Comparison of ENCODE assay signal across 12 mouse cellular contexts in genomic region chr9:115943577-115944320, GRCm38 (mm10). TPM values are rescaled to one million over a fixed set of nuclear protein-coding genes. Genes with fewer than 3 reads are reported as not detected.
DNase-seq lines count a peak whose midpoint lies in the region; ATAC-seq and TF ChIP-seq lines count a peak whose summit lies in the region.
"Had no signal": no experiment of that assay in that cellular context is flagged by ENCODE, and none has a peak within 500 bp of the region (broad histone marks: within the 10 kb centered on the region; RNA-seq: fewer than 3 reads in every experiment).

No protein-coding gene starts in this region.

- H3K27me3 ChIP-seq in midbrain, embryonic 11.5 days (ENCODE audit: control insufficient read depth, insufficient read depth, low read length), result no peaks in the 10 kb centered on the region
- no peaks in the 10 kb centered on the region for H3K27me3 ChIP-seq in midbrain, embryonic 15.5 days (replicated peaks)
- H3K27me3 ChIP-seq in forebrain, postnatal 0 days (ENCODE audit: insufficient read depth, low read length), result no peaks in the 10 kb centered on the region
- no peaks in the 10 kb centered on the region for H3K27me3 ChIP-seq in hindbrain, embryonic 16.5 days (replicated peaks; ENCODE audit: control insufficient read depth, insufficient read depth, low read length)
- no peaks in the 10 kb centered on the region for H3K27me3 ChIP-seq in neural tube, embryonic 15.5 days (replicated peaks)
- H3K27me3 ChIP-seq: heart, embryonic 15.5 days had no signal

- 0 out of 2 replicates have a peak, but pooled peaks have one; percentile 24 for ATAC-seq in midbrain, embryonic 11.5 days (ENCODE audit: low FRiP score)
- ATAC-seq in midbrain, embryonic 15.5 days (replicated peaks), result no peak
- ATAC-seq in forebrain, postnatal 0 days, result no peak
- ATAC-seq in hindbrain, embryonic 16.5 days, result peak; percentile 85; the same call in 1 of the 2 replicates
- no peak; the same call in 1 of the 2 replicates for ATAC-seq in neural tube, embryonic 15.5 days (ENCODE audit: low FRiP score)
- ATAC-seq: CD4-positive, CD25-positive, alpha-beta regulatory T cell, adult 4 months had no signal

- H3K4me2 ChIP-seq in midbrain, embryonic 11.5 days, result no peak overlapping the region
- no peak overlapping the region for H3K4me2 ChIP-seq in midbrain, embryonic 15.5 days
- H3K4me2 ChIP-seq in forebrain, postnatal 0 days (ENCODE audit: low read depth), result no peak overlapping the region
- H3K4me2 ChIP-seq in hindbrain, embryonic 16.5 days (ENCODE audit: low read length), result no peak overlapping the region
- H3K4me2 ChIP-seq in neural tube, embryonic 15.5 days, result no peak overlapping the region
- H3K4me2 ChIP-seq: heart, embryonic 15.5 days had no signal

- H3K9me3 ChIP-seq in midbrain, embryonic 11.5 days (ENCODE audit: control insufficient read depth, low read length), result no peaks in the 10 kb centered on the region
- no peaks in the 10 kb centered on the region for H3K9me3 ChIP-seq in midbrain, embryonic 15.5 days
- no peaks in the 10 kb centered on the region for H3K9me3 ChIP-seq in forebrain, postnatal 0 days (ENCODE audit: low read length)
- H3K9me3 ChIP-seq in hindbrain, embryonic 16.5 days (ENCODE audit: control insufficient read depth, low read length), result no peaks in the 10 kb centered on the region
- no peaks in the 10 kb centered on the region for H3K9me3 ChIP-seq in neural tube, embryonic 15.5 days (replicated peaks)
- H3K9me3 ChIP-seq: embryonic facial prominence, embryonic 10.5 days; heart, embryonic 15.5 days had no signal

- H3K36me3 ChIP-seq in midbrain, embryonic 11.5 days (ENCODE audit: control insufficient read depth, insufficient read depth, low read length), result no peaks in the 10 kb centered on the region
- H3K36me3 ChIP-seq in midbrain, embryonic 15.5 days (replicated peaks), result no peaks in the 10 kb centered on the region
- no peaks in the 10 kb centered on the region for H3K36me3 ChIP-seq in forebrain, postnatal 0 days (ENCODE audit: insufficient read depth)
- H3K36me3 ChIP-seq in hindbrain, embryonic 16.5 days (ENCODE audit: control insufficient read depth, insufficient read depth, low read length), result no peaks in the 10 kb centered on the region
- no peaks in the 10 kb centered on the region for H3K36me3 ChIP-seq in neural tube, embryonic 15.5 days
- H3K36me3 ChIP-seq: embryonic facial prominence, embryonic 10.5 days; heart, embryonic 15.5 days had no signal

- H3K27ac ChIP-seq in midbrain, embryonic 11.5 days (ENCODE audit: low read depth, low read length), result no peak overlapping the region
- H3K27ac ChIP-seq in midbrain, embryonic 15.5 days, result no peak overlapping the region
- H3K27ac ChIP-seq in forebrain, postnatal 0 days (ENCODE audit: low read depth, low read length), result peak overlapping the region; percentile 73
- H3K27ac ChIP-seq in hindbrain, embryonic 16.5 days (ENCODE audit: low read depth, low read length), result peak overlapping the region; percentile 23; the same call in 1 of the 2 replicates
- peak overlapping the region; percentile 37; the same call in 1 of the 2 replicates for H3K27ac ChIP-seq in neural tube, embryonic 15.5 days (replicated peaks)
- H3K27ac ChIP-seq: embryonic facial prominence, embryonic 10.5 days; heart, embryonic 15.5 days had no signal

- no peak overlapping the region for H3K4me3 ChIP-seq in midbrain, embryonic 11.5 days (ENCODE audit: low read depth, low read length)
- H3K4me3 ChIP-seq in midbrain, embryonic 15.5 days, result no peak overlapping the region
- H3K4me3 ChIP-seq in forebrain, postnatal 0 days (ENCODE audit: low read depth, low read length), result no peak overlapping the region
- no peak overlapping the region for H3K4me3 ChIP-seq in hindbrain, embryonic 16.5 days (ENCODE audit: low read length)
- no peak overlapping the region for H3K4me3 ChIP-seq in neural tube, embryonic 15.5 days (replicated peaks)
- H3K4me3 ChIP-seq: embryonic facial prominence, embryonic 10.5 days; erythroblast, embryonic 14.5 days; heart, embryonic 15.5 days had no signal

- DNase-seq in midbrain, embryonic 11.5 days (ENCODE audit: low spot score, missing footprints), result no peak
- DNase-seq in forebrain, postnatal 0 days, result no peak
- DNase-seq in thymus, postnatal 36 days, result no peak
- DNase-seq in urinary bladder, postnatal 36 days (ENCODE audit: low spot score in 2 of 2), result no peak
- DNase-seq: adrenal gland, adult 8-10 months had no signal

- no peaks in the 10 kb centered on the region; the same call in 1 of the 2 replicates for H3K4me1 ChIP-seq in midbrain, embryonic 11.5 days (ENCODE audit: control insufficient read depth, insufficient read depth, low read length)
- peaks cover 13% of the 10 kb centered on the region; the same call in 1 of the 2 replicates for H3K4me1 ChIP-seq in midbrain, embryonic 15.5 days
- peaks cover 11% of the 10 kb centered on the region; the same call in 1 of the 2 replicates for H3K4me1 ChIP-seq in forebrain, postnatal 0 days (ENCODE audit: insufficient read depth)
- peaks cover 4% of the 10 kb centered on the region for H3K4me1 ChIP-seq in hindbrain, embryonic 16.5 days (ENCODE audit: control insufficient read depth, insufficient read depth, low read depth, low read length)
- H3K4me1 ChIP-seq in neural tube, embryonic 15.5 days, result peaks cover 16% of the 10 kb centered on the region
- H3K4me1 ChIP-seq: embryonic facial prominence, embryonic 10.5 days had no signal

- H3K9ac ChIP-seq in midbrain, embryonic 11.5 days (ENCODE audit: low read length), result no peak overlapping the region
- H3K9ac ChIP-seq in midbrain, embryonic 15.5 days, result no peak overlapping the region
- H3K9ac ChIP-seq in forebrain, postnatal 0 days, result no peak overlapping the region
- H3K9ac ChIP-seq in hindbrain, embryonic 16.5 days (ENCODE audit: low read depth, low read length), result no peak overlapping the region
- H3K9ac ChIP-seq in neural tube, embryonic 15.5 days (replicated peaks), result no peak overlapping the region
- H3K9ac ChIP-seq: heart, embryonic 15.5 days had no signal

- TF ChIP-seq CTCF in forebrain, postnatal 0 days (IDR thresholded peaks at IDR 0.05; ENCODE audit: low read depth), result no peak

- WGBS in midbrain, embryonic 11.5 days, result 88% methylated on average over 10 of the region's 10 CpGs
- 84% methylated on average over 10 of the region's 10 CpGs for WGBS in midbrain, embryonic 15.5 days
- 62% methylated on average over 10 of the region's 10 CpGs for WGBS in forebrain, postnatal 0 days
- 62% methylated on average over 10 of the region's 10 CpGs for WGBS in hindbrain, embryonic 16.5 days
- WGBS in neural tube, embryonic 15.5 days, result 27% methylated on average over 10 of the region's 10 CpGs

RNA-seq across cellular contexts. Expression of gene Gadl1, which starts 34.5 kb away (rescaled TPM):
- 0.26 and 0.31 TPM in 2 replicates for polyA plus RNA-seq in midbrain, embryonic 11.5 days (2014; fragmentation: Nextera tagmentation; extraction: Ambion mirVana)
- polyA plus RNA-seq in midbrain, embryonic 15.5 days (2015; fragmentation: Nextera tagmentation; extraction: Ambion mirVana), result 0.18 and 0.49 TPM in 2 replicates
- 0.19 and 0.54 TPM in 2 replicates for total RNA-seq in forebrain, postnatal 0 days (2014; rRNA removed)
- 0.28 and 0.50 TPM in 2 replicates for polyA plus RNA-seq in forebrain, postnatal 0 days (2015; fragmentation: Nextera tagmentation; extraction: Ambion mirVana)
- polyA plus RNA-seq in hindbrain, embryonic 16.5 days (2015; fragmentation: Nextera tagmentation; extraction: Ambion mirVana), result 0.41 and 0.76 TPM in 2 replicates
- 0.37 and 0.46 TPM in 2 replicates for polyA plus RNA-seq in neural tube, embryonic 15.5 days (2015; fragmentation: Nextera tagmentation; extraction: Ambion mirVana)
- polyA plus RNA-seq: CD4-positive, CD25-positive, alpha-beta regulatory T cell, adult 4 months; erythroblast, embryonic 14.5 days had no signal

Comparison
In these comparisons a context has a peak if more than half of its experiments do, and no peak if none do; other contexts are left out.
1. ATAC-seq: peak in midbrain, embryonic 11.5 days (single experiment) and hindbrain, embryonic 16.5 days (single experiment); none in midbrain, embryonic 15.5 days (single experiment), forebrain, postnatal 0 days (single experiment) and neural tube, embryonic 15.5 days (single experiment).
2. H3K27ac ChIP-seq: peak in forebrain, postnatal 0 days (single experiment), hindbrain, embryonic 16.5 days (single experiment) and neural tube, embryonic 15.5 days (single experiment); none in midbrain, embryonic 11.5 days (single experiment) and midbrain, embryonic 15.5 days (single experiment).